Mouse (Mus musculus) layer of hippocampus, postnatal 25 days (tissue): ENCODE measurements around the gene Hist1h2bk. TPM values are rescaled to one million over a fixed set of nuclear protein-coding genes. Genes with fewer than 3 reads are reported as not detected.

Source experiments
- DNase-seq, 2 experiments: peaks; one replicate each; pipeline ENCODE4 v3.0.0; 2022; ENCODE audit warnings: mixed read lengths in 2 of 2, low spot score in 1 of 2; ENCODE audit errors: extremely low spot score in 1 of 2
- total RNA-seq, 2 experiments: library from RNA; stranded (reverse); gene quantifications; 2 replicates each; pipeline ENCODE4 v1.2.3; 2021

The Hist1h2bk gene
- 10 to 100 TPM; 15.7 to 30.9 TPM for total RNA-seq

DNA sequence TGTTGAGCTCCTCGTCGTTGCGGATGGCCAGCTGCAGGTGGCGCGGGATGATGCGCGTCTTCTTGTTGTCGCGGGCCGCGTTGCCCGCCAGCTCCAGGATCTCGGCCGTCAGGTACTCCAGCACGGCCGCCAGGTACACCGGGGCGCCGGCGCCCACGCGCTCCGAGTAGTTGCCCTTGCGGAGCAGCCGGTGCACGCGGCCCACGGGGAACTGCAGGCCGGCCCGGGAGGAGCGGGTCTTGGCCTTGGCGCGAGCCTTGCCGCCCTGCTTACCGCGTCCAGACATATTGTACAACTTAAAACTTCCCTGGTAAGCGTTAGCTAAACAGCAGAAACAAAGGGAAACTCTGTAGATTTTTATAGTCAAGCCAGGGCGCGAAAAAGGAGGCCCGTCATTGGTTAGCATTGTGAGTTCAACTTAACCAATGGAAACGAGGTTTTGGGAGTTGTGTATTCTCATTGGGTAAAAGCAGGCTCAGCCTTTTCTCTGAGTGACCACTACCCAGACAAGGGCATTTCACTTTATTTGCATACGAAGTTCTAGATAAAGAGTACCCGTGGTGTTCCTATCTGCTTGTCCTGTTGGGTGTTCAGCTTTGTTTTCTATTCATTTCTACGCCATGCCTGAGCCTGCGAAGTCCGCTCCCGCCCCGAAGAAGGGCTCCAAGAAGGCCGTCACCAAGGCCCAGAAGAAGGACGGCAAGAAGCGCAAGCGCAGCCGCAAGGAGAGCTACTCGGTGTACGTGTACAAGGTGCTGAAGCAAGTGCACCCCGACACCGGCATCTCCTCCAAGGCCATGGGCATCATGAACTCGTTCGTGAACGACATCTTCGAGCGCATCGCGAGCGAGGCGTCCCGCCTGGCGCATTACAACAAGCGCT is at the start of gene Hist1h2bk, which contains the start of gene Hist1h2ah:
Hist1h2bk (plus strand) TSS at position 604 of the 882 bp plus-strand sequence.
Hist1h2ah (minus strand) TSS at position 302 of the 882 bp plus-strand sequence.
- DNase-seq: peak in 1 of 2 experiments; percentile 65

DNA sequence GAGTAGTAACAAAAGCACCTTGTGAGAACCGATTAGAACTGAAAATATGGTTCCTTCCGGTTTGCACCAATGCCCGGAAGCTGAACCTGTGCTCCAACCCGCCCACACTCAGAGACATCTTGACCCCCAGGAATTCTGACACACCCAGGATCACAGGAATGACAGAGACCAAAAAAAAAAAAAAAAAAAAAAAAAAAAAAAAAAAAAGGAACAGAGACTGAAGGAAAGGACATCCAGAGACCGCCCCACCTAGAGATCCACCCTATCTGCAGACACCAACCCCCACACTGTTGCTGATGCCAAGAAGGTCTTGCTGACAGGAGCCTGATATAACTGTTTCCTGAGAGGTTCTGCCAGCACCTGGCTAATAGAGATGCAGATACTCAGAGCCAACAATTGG is 43.1 kb upstream of the Hist1h2bk start:
- no peak for DNase-seq

DNA sequence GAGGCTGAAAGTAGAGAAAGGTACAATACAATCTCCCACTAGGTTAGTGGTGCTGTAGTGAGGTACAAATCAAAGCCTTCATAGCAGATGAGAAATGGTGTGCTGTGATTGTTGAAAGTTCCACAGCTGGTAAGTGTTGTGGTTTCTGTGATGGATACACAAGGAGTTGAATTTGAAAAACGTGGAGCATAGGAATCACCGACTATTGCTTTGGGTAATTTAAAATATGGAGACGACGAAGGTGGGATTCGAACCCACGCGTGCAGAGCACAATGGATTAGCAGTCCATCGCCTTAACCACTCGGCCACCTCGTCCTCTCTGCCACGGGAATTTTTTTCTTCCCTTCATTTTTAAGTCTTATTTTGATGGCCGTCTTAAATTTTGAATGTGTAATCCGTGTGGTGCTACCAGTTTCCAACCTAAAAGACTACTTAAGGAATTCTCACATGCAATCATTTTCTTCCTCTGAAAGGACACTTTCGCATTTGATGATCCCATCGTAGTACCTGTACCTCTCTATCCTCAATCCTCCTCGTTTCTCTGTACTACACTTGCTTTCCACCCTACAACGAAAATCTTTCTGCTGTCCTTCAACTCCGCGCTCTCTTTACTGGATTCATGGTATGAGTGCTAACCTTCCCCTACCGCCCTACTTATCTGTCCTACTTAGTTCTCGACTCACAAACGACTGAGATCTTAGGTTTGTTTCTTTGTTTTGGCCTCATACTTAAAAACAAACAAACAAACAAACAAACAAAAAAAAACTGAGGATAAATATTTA is 41.5 kb upstream of the Hist1h2bk start:
- DNase-seq: no peak

DNA sequence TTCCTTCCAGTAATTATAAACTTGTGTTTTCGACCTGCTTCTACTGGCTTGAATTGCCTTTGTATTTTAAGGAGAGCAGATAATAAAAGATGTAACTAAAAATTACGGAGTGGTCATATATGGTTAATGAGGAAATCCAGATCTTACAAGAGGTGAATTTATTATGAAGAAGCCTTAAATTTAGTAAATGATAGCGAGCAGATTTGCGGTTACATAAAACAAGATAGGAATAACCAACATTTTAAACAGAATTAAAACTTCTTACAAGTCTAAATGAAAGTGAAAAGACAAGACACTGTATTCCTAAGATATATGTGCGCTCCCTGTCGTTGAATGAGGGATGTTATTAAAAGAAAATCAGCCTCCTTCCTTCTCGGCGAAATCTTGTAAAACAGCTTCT is 40.8 kb upstream of the Hist1h2bk start:
- DNase-seq: no peak

DNA sequence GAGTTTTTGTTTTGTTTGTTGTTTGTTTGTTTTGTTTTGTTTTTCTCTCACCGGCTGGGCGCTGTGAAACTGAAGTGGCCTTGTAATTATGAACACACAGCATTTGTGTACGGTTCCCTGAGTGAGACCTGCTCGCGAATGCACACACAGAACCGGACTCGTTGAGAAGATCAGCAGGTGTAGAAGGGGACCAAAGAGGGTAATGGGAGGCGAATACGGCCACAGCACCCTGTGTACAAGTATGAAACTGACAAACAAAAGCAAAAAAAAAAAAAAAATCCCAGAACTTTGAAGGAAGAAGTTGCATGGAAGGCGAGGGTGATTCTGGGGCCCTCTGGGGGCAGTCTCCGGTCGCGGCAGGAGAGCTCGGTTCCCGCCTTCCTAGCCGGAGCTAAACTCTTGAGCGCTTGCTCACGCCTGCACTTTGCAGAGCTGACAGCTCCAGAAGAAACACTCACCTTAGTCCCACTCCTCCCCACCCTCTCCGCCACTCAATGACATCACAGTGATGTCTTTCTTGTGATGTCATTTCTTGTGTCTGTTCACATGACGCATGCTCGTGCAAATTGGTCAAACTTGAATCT is 40.2 kb upstream of the Hist1h2bk start:
- DNase-seq: no peak

DNA sequence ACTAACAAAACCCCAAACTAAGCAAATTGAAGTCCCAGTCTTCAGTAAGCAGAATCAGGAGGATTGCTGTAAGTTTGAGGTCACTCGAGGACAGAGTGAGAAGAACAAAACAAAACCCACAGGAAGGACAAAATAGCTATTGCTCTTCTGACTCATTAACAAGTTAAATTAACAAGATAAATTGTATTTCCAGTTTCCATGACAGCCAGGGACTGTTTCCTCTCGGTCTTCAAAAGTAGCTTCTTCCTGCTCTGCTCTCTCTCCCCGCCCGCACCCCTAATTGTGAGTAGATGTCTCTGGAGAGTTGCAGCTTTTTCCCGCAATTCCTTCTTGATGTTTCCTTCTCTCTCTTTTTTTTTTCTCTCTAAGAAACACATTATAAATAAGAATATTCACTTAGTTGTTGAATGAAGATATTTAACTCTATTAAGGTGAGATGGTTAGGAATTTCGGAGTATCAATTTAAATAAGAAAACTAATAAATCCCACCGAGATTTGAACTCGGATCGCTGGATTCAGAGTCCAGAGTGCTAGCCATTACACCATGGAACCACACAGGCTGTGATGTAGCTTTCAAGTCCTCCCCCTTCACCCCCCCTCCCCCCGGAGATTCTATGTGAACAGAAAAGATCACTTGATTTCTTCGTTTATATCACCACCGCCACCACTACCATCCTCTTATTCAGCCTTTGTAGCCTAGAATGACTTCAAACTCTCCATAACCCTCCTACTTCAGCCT is 39.4 kb upstream of the Hist1h2bk start:
- no peak for DNase-seq

DNA sequence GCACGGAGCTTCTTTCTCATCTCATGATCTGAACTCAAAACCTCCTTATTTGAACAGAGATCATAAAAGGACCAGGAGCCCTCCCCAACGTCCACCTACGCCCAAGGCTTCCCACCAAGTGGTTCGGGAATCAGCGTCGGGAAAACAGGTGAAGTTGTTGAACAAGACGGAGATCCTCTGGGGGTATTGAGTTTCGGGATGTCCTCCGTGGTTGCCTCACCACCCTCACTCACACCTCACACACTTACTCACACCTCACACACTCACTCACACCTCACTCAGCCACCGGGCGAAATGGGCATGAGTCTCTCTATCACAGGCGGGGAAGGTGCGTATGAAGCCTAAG is 38.9 kb upstream of the Hist1h2bk start:
- DNase-seq: no peak

DNA sequence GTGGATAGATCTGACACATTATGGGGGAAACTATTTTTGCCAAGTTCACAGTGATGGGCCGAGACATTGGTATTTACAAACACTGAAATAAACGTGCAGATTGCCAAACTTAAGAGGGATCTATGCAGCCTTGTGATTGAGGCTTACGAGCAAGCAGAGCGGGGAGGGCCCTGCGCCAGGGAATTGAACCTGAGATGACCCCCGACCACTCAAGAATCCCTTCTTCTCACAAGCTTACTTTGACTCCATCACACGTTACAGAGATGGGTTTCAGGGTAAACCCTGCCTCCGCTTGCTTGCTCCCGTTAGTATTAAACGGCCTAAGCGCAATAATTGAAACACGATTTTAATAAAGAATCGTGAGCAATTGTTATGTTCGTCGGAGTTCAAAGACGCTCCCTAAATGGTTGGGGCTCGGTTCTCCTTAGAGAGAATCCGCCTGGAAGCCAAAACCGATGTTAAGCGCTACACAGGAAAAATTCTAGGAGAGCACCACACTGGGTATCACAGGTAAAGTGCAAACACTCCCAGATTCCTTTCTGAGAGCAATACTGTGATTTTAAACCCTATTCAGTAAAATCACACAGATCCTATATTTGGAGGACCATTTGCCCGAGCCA is 38.4 kb upstream of the Hist1h2bk start:
- DNase-seq: no peak

DNA sequence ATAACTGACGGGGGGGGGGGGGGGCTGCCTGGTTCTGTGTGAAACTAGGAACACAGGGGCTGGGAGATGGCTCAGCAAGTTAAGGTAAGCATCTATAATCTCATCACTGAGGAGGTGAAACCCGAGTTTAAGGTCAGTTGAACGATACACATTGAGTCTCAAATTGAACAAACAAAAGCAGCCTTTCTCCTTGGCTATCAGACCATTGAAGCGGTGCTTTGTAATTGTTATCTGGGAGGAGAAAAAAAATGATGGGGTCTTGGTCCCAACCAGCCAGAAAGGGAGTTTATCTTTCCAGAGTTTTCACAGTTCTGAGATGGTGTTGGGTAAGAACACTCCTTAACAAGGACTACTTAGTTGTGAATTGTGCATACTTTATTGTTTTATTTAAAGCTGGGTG is 37.8 kb upstream of the Hist1h2bk start:
- DNase-seq: no peak

DNA sequence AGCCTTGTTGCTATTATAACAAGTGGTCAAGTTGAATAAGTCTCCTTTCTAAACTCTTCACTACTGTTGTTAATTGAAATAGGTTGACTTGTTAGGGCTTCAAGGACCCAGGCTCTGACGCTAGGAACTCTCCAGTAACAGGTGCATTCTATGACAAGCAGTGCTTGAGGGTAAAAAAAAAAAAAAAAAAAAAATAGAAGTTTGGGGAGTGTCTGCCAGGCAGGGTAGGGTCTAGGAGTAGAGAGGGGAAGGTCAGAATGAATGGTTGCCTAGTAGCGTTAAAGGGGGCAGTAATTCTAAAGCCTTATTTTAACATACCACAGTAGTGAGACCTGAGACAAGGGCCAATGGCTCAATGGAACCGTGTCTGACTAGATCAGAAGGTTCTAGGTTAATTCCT is 37.3 kb upstream of the Hist1h2bk start:
- DNase-seq: no peak

DNA sequence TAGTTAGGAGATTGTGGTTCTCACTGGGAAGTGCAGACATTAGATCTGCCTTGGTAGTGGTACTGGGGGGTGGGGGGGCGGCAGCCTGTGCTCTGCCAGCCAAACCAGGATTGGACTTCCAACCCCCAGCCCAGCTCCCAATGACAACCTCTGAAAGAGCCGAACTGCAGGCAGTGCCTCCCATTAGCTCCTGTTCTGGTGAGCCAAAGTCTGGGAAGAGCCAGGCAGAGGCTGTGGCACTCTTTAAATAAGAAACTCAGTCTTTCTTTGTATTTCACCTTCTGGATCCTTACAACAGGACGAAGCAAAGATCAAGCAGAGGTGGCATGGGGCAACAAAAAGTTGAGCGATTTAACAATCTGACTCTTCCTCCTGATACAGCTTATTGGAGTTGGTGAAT is 36.5 kb upstream of the Hist1h2bk start:
- no peak for DNase-seq

DNA sequence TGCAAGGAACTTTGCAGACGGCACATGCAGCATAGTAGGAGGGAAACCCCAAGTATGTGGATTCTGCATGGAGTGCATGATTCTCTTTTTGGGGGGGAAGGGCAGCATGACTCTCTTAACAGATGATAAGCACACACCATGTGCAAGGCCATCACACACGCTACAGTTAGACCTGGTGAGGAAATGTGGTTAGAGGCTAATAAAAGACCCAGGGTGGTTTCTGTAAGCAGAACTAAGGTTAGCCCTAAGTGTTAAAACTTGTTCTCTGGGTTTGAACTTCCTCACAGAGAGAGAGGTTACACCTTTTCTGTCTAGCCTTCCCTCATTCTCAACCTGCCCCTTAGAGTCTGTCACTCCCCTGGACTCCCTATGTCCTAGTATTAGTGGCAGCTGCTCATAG is 34.3 kb upstream of the Hist1h2bk start:
- DNase-seq: no peak

DNA sequence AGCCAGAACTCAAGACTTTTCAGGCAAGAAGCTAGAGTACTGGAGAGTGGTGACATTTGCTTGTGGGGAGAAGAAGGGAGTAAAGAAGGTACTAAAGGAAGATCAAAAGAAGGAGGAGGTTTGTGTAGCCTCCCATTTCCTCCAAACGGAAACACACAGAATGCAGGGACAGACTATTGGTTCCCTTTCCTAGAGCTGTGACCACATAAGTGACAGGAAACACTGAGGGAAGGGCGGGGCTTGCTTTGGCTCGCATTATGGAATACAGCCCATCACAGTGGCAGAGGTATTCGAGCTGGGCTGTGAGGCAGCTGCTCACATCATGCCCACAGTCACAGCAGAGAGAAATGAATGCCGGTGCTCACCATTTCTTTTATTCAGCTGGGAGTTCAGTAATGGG is 33.8 kb upstream of the Hist1h2bk start:
- no peak for DNase-seq

DNA sequence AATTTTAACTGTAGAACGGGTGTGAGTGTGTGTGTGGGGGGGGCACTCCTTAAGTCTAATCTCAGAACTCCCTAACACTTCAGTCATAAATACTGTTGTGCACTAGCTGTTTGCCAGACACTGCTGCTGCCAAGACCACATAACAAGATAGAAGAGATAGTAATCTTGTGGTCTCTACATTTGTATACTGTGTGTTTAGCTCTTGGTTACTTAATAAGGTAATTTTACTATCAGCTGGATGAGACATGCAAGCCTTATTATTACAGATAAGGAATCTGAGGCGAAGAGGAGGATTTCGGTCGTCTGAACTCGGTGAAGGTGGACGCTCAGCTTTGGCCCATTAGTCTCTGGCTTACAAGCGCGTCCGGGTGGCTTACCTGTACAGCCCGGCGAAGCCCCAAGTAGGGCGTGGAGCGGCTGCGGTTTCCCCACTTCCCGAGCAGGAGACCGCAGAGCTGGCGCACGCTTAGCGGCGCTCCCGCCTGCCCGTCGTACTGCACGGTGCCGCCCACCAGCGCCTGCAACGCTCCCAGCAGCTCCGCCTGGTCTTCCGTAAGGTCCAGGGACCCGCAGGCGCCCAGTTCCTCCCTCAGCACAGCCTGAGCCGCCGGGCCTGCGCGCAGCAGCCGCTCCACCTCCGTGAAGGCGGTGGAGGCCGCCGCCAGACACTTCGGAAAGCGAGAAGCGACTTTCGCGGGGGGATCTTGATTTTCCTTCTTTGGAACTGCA is 29.9 kb upstream of the Hist1h2bk start:
- no peak for DNase-seq

DNA sequence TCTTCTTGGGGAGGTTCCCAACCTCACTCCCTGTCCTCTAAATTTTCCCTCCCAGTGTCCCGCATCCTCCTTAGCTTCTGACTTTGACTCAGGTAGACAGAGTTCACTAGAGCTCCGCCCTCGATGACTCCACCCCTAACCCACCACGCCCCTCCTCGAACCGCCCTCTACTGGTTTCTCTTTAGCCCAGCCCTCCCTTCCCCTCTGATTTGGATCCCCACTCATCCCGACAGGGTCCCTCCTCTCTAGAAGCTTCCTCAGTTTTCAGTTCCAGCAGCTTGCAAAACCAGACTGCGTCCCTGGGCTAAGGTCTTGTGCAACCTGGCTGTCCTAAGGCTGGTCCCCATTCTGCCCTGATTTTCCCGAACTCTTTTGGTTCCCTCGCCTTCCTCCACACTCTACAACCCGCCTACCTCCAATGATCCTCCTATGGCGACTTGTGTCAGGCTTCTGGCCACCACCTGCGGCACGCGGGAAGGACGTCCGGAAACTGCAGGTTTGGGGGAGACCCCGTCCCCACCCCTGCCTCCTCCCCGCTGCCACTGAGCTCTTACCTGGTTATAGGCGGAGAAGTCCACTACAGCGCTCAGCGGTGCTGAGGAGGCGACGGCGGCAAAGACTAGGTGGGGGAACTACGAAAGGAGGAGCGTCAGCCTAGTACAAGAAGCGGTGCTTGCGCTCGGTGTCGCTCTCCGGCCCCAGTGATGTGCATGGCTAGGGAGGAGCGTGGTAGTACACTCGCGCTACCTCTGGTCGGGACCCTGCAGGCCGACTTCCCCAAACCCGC is 29.1 kb upstream of the Hist1h2bk start:
- no peak for DNase-seq

DNA sequence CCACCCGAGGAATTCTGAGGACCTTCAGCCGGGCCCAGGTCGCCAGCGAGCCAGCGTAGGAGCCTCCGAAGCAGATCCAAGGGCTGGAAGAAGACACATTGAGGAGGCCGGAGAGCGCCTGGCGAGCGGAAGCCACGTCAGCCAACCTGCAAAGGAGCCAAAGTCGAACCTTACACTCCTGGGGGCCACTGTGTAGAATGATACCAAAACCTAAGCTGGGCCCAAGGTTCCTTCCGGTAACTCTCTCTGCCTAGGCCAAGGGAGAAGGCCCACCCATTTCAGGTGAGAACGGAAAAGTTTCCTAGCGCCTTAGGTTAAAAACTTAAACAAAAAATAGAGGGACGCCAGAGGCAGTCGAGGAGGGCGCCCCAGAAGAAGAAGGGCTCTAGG is 28.6 kb upstream of the Hist1h2bk start:
- no peak for DNase-seq

DNA sequence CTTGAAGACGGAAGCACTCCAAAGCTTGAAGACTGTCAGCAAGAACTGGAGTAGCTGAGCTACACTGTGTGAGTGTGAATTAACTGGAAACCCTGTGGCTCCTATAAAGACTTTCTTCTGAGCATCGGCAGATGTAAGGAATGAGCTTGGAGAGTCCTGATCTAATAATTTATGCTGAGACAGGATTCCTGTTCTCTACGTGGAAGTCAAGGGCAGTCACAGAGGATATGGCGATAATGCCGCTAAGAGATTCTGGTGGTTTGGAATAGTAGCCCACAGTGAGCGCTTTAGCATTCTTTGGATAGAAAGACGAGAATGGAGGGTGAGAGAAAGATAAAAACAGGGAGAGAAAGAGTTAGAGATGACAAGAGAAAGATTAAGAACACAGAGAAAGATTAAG is 27.8 kb upstream of the Hist1h2bk start:
- no peak for DNase-seq

DNA sequence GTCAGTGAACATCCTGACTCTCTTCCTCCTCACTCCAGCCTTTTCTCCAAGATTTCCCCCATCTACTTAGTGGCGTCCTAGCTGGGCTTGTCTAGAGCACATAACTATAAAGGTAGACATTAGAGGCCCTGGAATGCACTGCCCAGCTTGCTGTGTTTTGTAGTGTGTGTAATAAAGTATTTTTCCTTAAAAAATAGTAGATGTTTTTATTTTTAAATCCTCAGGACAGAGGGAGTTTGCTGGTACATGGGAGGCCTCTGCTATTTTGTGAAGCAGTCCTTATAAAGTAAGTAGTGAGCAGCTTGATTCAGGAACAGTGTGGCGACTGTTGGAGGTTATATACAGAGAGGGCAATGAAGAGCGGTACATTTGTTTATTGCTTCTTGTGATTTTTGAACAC is 27.0 kb upstream of the Hist1h2bk start:
- DNase-seq: no peak

DNA sequence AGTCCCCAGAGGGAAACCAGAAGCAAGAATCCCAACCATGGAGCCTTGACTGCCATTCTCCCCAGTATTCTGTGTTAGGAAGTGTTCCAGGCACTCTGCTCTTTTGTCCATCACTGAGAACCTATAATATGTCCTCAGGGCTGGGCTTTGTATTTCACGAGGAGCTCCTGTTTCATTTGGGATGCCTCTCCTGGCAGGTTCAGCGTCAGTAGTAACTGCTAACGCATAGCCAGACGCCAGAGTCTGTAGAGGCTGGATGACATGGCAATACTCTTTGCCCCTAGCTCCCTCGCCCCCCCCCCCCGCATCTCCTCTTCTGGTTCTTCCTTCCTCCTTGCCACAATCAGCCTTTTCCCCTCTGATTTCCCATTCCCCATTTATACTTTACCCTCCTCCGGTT is 26.0 kb upstream of the Hist1h2bk start, which contains the start of gene Prss16:
Prss16 (minus strand) TSS at position 101 of the 400 bp plus-strand sequence.
- DNase-seq: no peak
